Mouse (Mus musculus) thymus, adult 2 months (tissue): ENCODE measurements around the gene Cdsn.

Source experiments
- CTCF ChIP-seq: fragments of 200-500 bp; IDR thresholded peaks from 2 replicates; pipeline ENCODE4 v1.5.1; 2012; ENCODE audit warnings: mild to moderate bottlenecking, control low read depth, low read length, moderate library complexity, borderline replicate concordance; ENCODE audit not compliant: control insufficient read depth, poor library complexity, insufficient read depth; ENCODE audit errors: extremely low read depth
- POLR2A ChIP-seq: fragments of 200-500 bp; IDR thresholded peaks from 2 replicates; pipeline ENCODE4 v1.6.1; 2012; ENCODE audit warnings: mild to moderate bottlenecking, low read length, control low read depth, moderate library complexity; ENCODE audit not compliant: control insufficient read depth, poor library complexity, insufficient read depth; ENCODE audit errors: extremely low read depth

DNA sequence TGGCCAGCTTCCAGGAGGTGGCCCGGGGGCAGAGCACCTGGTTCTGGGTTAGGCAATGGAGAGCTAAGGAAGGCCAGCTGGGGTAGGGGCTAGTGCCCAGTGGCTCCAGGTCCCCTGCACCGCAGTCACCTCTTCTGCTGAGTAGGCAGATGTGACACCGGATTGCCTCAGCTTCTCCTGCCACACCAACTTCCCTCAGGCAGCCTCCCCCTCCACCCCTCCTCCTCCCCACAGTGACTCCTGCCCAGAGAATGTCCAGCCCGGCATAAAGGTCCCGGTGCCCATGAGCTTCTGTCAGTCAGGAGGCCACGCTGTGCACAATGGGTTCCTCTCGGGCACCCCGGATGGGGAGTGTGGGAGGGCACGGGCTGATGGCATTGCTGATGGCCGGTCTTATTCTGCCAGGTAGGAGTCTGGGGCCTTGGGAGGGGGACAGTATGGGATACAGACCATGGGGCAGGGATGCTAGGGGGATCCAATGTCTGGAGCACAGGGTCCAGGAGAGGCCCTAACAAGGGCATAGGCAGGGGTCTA lies at the start of gene Cdsn:
- no peak for TF ChIP-seq CTCF
- no peak for TF ChIP-seq POLR2A
